Mouse (Mus musculus) ES-Bruce4 (cell line): ENCODE measurements around the gene Tuba1a.

Source experiments
- CTCF ChIP-seq: IDR thresholded peaks from one replicate; pipeline ENCODE4 v1.8.1; 2011; ENCODE audit warnings: low read depth, low read length
- EP300 ChIP-seq: IDR thresholded peaks from 2 replicates; pipeline ENCODE4 v1.6.1; 2011; ENCODE audit warnings: low read depth, low read length; ENCODE audit not compliant: insufficient read depth
- POLR2A ChIP-seq: IDR thresholded peaks from one replicate; pipeline ENCODE4 v1.8.1; 2011; ENCODE audit warnings: low read length; ENCODE audit not compliant: insufficient read depth

GRCm38 (mm10) chr15:98941539-98941938 is 12.0 kb downstream of the Tuba1a start:
- no peak for TF ChIP-seq EP300
- TF ChIP-seq CTCF, result no peak
- no peak for TF ChIP-seq POLR2A
